Mouse (Mus musculus) myocyte (in vitro differentiated cells): ENCODE data around the gene Cdh3. TPM values are rescaled to one million over a fixed set of nuclear protein-coding genes. Genes with fewer than 3 reads are reported as not detected.

Source experiments
- H3K27me3 ChIP-seq: one replicate; pipeline ENCODE4 v1.6.1; 2011; ENCODE audit not compliant: control insufficient read depth, insufficient read depth, insufficient read length
- H3K36me3 ChIP-seq: one replicate; pipeline ENCODE4 v1.6.1; 2011; ENCODE audit not compliant: control insufficient read depth, insufficient read depth
- H3K4me2 ChIP-seq: one replicate; pipeline ENCODE4 v1.6.1; 2011; ENCODE audit warnings: low read depth, control low read depth
- H3K4me3 ChIP-seq: one replicate; pipeline ENCODE4 v1.5.1; 2011; ENCODE audit warnings: mild to moderate bottlenecking, control low read depth, moderate library complexity
- H3K79me2 ChIP-seq: one replicate; pipeline ENCODE4 v1.6.1; 2011; ENCODE audit not compliant: control insufficient read depth, insufficient read depth
- H3ac ChIP-seq: one replicate; pipeline ENCODE4 v1.6.1; 2011; ENCODE audit not compliant: control insufficient read depth, insufficient read length
- CEBPB ChIP-seq: IDR thresholded peaks from 2 replicates; pipeline ENCODE4 v1.6.1; 2011; ENCODE audit warnings: mild to moderate bottlenecking, moderate library complexity; ENCODE audit not compliant: poor library complexity, insufficient read depth, severe bottlenecking
- E2F4 ChIP-seq: IDR thresholded peaks from one replicate; pipeline ENCODE4 v1.6.1; 2011; ENCODE audit warnings: mild to moderate bottlenecking, control low read depth, moderate library complexity; ENCODE audit not compliant: insufficient read depth
- MAX ChIP-seq: IDR thresholded peaks from one replicate; pipeline ENCODE4 v1.6.1; 2011; ENCODE audit warnings: low read depth, mild to moderate bottlenecking, control low read depth
- MYOD1 ChIP-seq, 3 experiments: IDR thresholded peaks; one replicate each; pipeline ENCODE4 v1.6.1; 2011; ENCODE audit warnings: control low read depth in 2 of 3, low read depth in 2 of 3, mild to moderate bottlenecking in 2 of 3, moderate library complexity in 1 of 3; ENCODE audit not compliant: insufficient read length in 2 of 3, control insufficient read depth in 1 of 3
- MYOG ChIP-seq, 3 experiments: IDR thresholded peaks; one replicate each; pipeline ENCODE4 v1.6.1; 2011; ENCODE audit warnings: control low read depth in 2 of 3, low read depth in 2 of 3, mild to moderate bottlenecking in 2 of 3; ENCODE audit not compliant: insufficient read length in 2 of 3, control insufficient read depth in 1 of 3, insufficient read depth in 1 of 3
- POLR2A ChIP-seq: IDR thresholded peaks from one replicate; pipeline ENCODE4 v1.6.1; 2011; ENCODE audit warnings: low read depth, mild to moderate bottlenecking, control low read depth, moderate library complexity; ENCODE audit not compliant: insufficient read length
- POLR2AphosphoS2 ChIP-seq: IDR thresholded peaks from one replicate; pipeline ENCODE4 v1.6.1; 2011; ENCODE audit warnings: low read depth, control low read depth; ENCODE audit not compliant: insufficient read length
- REST ChIP-seq: IDR thresholded peaks from one replicate; pipeline ENCODE4 v1.6.1; 2011; ENCODE audit warnings: mild to moderate bottlenecking, control low read depth, moderate library complexity; ENCODE audit not compliant: insufficient read depth, insufficient read length
- SRF ChIP-seq: IDR thresholded peaks from one replicate; pipeline ENCODE4 v1.6.1; 2011; ENCODE audit warnings: low read depth; ENCODE audit not compliant: control insufficient read depth, insufficient read length
- TCF3 ChIP-seq: IDR thresholded peaks from one replicate; pipeline ENCODE4 v1.6.1; 2011; ENCODE audit warnings: low read depth, control low read depth; ENCODE audit not compliant: insufficient read length
- USF1 ChIP-seq: IDR thresholded peaks from one replicate; pipeline ENCODE4 v1.6.1; 2011; ENCODE audit warnings: low read depth, mild to moderate bottlenecking, control low read depth, moderate library complexity
- polyA plus RNA-seq: library from polyadenylated mRNA; unstranded; fragments of >200 nt; fragmentation: generic; extraction: Trizol; gene quantifications from one replicate; pipeline ENCODE4 v1.2.1, GENCODE M21; 2012; ENCODE audit warnings: missing spikeins

The Cdh3 gene
- polyA plus RNA-seq, 1 experiment: 0.17 TPM

GRCm38 (mm10) chr8:106603933-106604332, 93.2 kb downstream of the Cdh3 start:
- Histone ChIP-seq H3K4me3 (no peak overlapping the region), H3ac (no peak overlapping the region), H3K27me3 (no peaks in the 10 kb centered on the region), H3K79me2 (no peaks in the 10 kb centered on the region), H3K4me2 (no peak overlapping the region), H3K36me3 (no peaks in the 10 kb centered on the region)
- TF ChIP-seq POLR2AphosphoS2 (no peak), TCF3 (no peak), E2F4 (no peak)

- Histone ChIP-seq H3K27me3 (no peaks in the 10 kb centered on the region), H3ac (no peak overlapping the region)
- TF ChIP-seq E2F4 (no peak), POLR2A (no peak)
Measured at GRCm38 (mm10) chr8:106605657-106606056, 95.0 kb downstream of the Cdh3 start.

GRCm38 (mm10) chr8:106606121-106606520, 95.4 kb downstream of the Cdh3 start:
- Histone ChIP-seq H3K27me3 (no peaks in the 10 kb centered on the region), H3ac (no peak overlapping the region), H3K4me2 (no peak overlapping the region), H3K36me3 (no peaks in the 10 kb centered on the region), H3K79me2 (no peaks in the 10 kb centered on the region), H3K4me3 (no peak overlapping the region)
- TF ChIP-seq MYOD1 (IDR thresholded peaks at IDR 0.05; ENCODE audit: control insufficient read depth in 1 of 3, insufficient read length in 2 of 3, low read depth in 2 of 3): no peak
- TF ChIP-seq MYOG (IDR thresholded peaks at IDR 0.05; ENCODE audit: control insufficient read depth in 1 of 3, insufficient read depth in 1 of 3, insufficient read length in 2 of 3, low read depth in 2 of 3): no peak
- TF ChIP-seq SRF: no peak

More at GRCm38 (mm10) chr8:106605657-106606056, 95.0 kb downstream of the Cdh3 start:
- no peak overlapping the region for H3K4me3 ChIP-seq
- H3K79me2 ChIP-seq: no peaks in the 10 kb centered on the region
- H3K4me2 ChIP-seq: no peak overlapping the region
- H3K36me3 ChIP-seq: no peaks in the 10 kb centered on the region

- H3K36me3 ChIP-seq: no peaks in the 10 kb centered on the region
- H3K4me2 ChIP-seq: no peak overlapping the region
- no peaks in the 10 kb centered on the region for H3K79me2 ChIP-seq
- H3ac ChIP-seq: no peak overlapping the region
- H3K4me3 ChIP-seq: no peak overlapping the region
- no peaks in the 10 kb centered on the region for H3K27me3 ChIP-seq
- no peak for TF ChIP-seq TCF3
- TF ChIP-seq CEBPB: no peak
- no peak for TF ChIP-seq USF1
- TF ChIP-seq POLR2A: no peak
- no peak for TF ChIP-seq REST
- TF ChIP-seq MYOG (IDR thresholded peaks at IDR 0.05; ENCODE audit: control insufficient read depth in 1 of 3, insufficient read depth in 1 of 3, insufficient read length in 2 of 3, low read depth in 2 of 3): no peak
- no peak for TF ChIP-seq POLR2AphosphoS2
- no peak for TF ChIP-seq MAX
- TF ChIP-seq SRF: no peak
Measured at GRCm38 (mm10) chr8:106606601-106607145, 96.0 kb downstream of the Cdh3 start.

Other genes starting within 250 kb of the Cdh3 start
- 0.02 TPM for gene Smpd3, start 172.9 kb upstream of the Cdh3 start, polyA plus RNA-seq
- 3.9 TPM for gene Zfp90, start 95.6 kb upstream of the Cdh3 start, polyA plus RNA-seq
- not detected for gene 6030452D12Rik, start 10.4 kb upstream of the Cdh3 start, polyA plus RNA-seq
- gene Gm10073, start 62.6 kb downstream of the Cdh3 start, polyA plus RNA-seq: 99.0 TPM
- gene Cdh1, start 92.5 kb downstream of the Cdh3 start, polyA plus RNA-seq: 0.11 TPM
- gene Tango6, start 172.2 kb downstream of the Cdh3 start, polyA plus RNA-seq: 6.9 TPM